Mouse (Mus musculus) c-Kit-negative CD71-positive TER-119-positive erythroid progenitor cells, embryonic 14.5 days (primary cell): ENCODE results near the gene Apex2.

Experiments used
- DNase-seq: peaks from one replicate; pipeline ENCODE4 v3.0.0-alpha.2; 2013; ENCODE audit warnings: low read depth, low spot score

The Apex2 gene

DNA sequence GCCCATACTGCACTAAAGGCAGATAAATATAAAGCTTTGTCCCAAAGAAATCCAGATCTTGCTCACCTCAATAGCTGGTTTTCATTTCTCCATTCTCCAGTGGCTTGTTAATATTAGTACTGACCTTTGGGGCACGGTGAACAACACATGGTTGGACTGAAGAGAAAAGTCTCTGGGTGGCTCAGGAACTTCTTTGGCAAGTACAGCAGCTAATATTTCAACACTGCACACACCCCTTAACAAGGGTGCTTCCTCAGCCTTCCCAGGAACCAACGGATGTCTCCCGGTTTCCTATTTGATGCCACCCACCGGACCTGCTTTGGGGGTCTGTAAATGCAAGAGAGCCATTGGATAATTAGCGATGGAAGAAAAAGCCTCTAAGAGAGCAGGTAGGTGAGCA, at the start of gene Apex2:
Gene Apex2 (minus strand): TSS at position 173 of the 400 bp plus-strand sequence.
- DNase-seq: no peak

DNA sequence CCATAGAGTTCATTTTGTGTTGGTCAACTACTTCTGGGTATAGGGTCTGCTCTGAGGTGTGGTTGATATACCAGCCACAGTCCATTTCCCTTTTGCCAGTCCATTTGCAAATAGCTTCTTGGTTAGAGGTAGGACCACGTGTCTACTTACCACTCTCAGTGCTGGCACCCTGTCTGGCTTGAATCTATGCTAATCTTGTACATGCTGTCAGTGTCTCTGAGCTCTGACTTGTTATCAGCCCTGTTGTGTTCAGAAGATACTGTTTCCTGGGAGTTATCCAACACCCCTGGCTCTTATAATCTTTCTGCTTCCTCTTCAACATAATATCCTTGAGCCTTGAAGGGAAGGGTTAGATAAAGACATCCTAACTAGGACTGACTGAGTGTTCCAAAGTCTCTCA, 46.8 kb upstream of the Apex2 start:
- no peak for DNase-seq

DNA sequence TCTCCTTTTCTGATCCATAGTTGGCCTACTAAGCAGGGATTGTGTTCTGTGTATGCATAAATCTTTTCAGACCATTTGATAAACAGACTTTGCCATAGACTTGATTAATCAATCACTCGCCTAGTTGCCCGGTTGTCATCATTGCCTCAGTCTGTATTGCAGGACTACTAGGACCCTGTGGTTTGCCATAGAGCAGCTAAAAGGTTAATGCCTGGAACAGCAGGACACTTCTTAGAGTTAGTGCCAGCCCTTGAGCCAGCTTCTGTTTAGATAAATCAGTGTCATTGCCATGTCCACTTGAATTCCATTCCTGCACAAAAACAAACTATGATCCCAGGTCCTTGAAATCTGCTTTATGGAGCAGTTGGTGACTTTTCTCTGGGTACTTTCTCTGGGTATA, 9.2 kb upstream of the Apex2 start:
- DNase-seq: no peak

DNA sequence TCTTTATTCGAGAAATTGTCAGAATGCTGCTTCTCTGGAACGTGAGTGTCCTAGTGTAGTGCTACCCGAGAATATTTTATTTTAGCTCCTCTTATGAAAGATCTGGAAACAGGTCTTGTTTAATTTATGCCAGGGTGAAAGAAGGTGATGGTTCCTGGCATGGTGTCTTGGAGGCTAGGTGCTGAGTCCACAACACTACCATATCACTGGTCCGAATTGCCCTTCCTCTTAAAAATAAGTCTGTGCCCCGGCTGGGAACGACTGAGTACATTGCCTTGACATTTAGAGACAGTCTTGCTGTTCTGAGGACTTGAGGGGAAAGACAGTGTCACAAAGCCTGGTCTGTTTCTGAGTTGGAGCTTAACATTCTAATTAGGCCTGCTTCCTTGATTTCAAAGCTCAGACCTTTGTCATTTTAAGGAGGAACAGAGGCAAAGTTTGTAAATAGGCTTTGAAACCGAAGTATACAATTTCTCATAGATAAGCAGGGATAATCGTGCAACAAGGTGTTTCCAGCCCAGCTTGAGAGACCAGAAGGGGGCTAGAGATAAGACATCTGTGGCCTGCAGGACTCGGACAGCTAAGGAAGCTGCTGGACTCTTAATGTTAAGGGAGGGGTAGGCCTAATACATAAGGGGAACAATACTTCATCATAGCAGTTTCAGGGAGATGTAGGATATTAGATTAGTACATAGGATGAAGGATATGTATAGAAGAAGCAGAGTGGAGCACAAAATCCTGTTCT, 5.5 kb upstream of the Apex2 start:
- no peak for DNase-seq

DNA sequence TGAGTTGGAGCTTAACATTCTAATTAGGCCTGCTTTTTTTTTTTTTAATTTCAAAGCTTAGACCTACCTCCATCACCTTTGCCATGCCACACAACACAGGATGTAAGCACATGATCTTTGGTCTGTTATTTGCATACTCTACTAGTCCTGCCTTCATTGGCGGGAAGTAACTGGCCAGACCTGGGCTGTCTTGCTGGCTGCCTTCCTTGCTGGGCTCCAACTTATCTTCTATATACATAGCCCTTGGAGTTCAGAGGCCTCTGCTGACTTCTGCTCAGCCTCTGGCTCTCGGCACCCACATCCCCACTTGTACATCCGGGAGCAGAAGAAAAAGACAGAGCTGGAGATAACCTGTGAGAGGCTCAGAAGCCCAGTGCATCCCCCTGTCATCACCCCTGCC, 4.5 kb upstream of the Apex2 start:
- no peak for DNase-seq

DNA sequence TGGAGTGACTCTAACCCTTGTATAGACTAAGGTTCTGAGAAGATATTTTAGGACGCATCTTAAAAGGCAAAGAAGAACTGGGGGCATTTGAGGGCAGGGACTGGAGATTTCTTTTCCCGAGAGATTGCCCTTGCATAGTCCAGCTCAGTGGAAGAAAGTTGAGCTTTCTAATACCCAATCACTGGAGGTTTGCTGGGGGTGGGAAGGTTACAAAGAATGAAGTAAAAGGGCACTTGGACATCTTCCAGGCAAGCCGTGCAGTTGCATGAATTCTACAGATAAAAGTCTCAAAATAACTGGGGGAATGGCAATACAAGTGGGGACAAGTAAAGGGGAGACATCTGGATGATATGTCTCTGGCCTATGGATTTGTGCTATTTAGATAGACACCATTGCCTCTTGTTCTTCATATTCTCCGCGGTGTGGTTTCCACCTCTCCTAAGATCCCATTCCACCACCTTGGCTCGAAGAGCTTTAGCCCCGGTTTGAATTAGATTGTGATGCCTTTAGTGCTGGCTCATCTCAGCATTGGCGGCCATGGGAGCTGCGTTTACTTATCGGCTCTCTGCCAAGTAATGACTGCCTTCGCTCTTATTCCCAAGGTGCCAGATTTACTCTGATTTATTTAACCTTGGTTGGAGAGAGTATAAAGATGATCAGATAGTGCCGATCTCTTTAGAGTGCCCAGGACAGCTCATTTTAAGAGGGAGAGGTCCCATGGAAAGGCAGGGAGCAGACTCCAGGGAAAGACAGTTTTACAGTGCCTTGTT, 3.8 kb upstream of the Apex2 start:
- DNase-seq: no peak

DNA sequence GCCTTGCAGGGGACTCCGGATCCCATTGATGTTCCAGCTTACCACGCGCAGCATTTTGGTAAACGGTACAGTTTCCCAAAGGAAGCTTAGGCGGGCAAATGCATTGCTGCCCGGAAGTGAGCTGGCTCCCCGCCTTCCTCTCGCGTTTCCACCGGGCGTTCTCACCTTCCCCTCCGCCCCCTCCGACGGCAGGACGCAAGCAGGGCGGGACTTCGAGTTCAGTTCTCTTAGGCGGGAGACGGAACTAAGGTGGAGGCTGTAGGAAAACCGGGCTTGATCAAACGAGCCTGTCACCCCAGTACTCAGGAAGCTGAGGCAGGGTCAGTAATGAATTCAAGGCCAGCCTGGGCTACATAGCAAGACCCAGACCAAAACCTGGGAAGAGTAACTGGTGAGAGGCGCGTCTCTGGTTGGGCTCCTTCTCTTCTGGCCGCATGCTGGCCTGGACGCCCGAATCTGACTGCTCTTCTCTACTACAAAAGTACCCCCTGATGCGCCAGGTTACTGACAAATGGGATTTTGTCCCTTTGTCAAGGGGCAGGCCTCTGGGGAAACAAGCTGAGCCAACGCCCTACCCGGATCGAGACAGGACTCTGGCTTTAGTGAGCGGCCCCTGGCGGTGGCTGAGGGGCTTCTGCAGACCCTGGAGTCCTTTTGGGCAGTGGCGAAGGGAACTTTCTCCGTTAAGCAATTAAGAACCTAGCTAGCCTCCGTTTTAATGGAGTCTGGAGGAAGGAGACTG, 1.5 kb downstream of the Apex2 start, which contains the start of gene Pfkfb1:
Gene Pfkfb1 (plus strand): TSS at position 207 of the 742 bp plus-strand sequence.
- peak; percentile 58 for DNase-seq

DNA sequence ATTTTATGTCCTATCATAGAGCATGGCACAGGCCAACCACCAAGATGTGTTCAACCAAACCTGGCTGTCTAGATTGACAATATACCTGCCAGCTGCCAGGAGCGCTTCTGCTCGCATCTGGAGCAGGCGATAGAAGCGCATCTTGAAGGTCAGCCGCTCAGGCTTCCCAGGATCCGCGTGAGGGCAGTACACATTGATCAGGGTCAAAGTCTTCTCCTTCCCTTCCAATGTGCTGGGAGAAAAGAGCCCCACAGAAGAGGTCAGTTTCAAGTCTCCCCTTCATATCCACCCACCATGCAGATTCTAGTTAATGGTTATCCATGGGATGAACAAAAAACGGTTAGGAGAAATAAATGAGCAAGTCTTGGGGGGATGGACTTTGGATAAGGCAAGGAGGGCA, 4.6 kb downstream of the Apex2 start:
- no peak for DNase-seq

DNA sequence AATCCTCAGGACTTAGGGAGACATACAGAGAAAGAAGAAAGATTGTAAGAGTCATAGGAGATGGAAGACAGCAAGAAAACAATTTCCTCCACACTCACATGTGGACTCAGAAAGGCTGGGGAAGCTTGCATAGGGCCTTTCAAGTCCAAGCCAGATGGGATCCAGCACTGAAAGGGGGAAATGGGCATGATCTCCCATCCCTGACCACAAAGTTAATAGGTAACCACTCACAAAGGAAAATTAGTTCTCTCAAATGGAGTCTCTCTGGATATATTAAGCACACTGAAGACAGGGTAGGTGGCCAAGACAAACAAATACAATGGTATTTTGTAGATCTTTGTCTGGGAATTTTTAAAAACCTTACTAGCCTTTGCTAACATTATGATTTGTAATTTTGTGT, 7.7 kb downstream of the Apex2 start:
- no peak for DNase-seq

DNA sequence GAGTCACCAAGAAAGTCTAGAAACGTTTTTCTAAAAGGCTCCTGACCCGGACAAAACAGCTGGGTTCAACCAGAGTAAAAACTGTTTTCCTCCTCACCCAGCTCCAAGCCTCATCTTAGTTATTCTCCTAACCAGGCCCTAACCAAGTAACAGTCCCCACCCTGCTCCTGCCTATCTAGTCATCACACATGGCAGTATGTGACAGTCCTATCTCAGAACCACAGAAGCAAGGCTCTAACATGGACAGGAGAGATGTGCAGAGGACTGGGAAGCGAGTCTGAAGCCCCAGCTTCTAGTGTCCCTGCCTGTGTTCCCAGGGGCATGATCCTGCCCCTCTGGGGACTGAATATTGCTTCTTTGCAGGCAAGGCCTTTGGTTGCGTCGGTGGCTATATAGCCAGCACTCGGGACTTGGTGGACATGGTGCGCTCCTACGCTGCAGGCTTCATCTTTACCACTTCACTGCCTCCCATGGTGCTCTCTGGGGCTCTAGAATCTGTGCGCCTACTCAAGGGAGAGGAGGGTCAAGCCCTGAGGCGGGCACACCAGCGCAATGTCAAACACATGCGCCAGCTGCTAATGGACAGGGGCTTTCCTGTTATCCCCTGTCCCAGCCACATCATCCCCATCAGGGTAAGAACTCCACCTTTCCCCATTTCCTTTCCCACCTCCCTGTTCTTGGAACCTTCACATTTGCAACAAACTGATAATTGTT, 24.9 kb downstream of the Apex2 start:
- DNase-seq: peak; percentile 74

DNA sequence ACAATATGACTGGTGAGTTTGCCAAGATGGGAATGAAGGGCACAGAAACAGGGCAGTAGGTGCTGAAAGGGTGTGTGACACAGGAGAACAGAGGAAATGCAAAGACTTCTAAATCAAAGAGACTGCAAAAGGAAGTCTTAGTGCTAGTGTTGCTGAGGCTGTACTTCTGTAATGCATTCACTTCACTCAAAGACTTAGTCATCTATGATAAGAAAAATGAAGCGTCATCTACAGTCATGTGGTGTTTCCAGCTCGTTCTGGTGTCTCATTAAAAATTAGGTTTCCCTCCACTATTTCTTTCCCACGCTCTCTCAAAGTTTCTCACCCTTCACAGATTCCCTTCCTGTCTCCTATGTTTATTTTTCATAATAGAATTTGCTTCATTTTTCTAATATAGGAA, 35.6 kb downstream of the Apex2 start:
- DNase-seq: no peak

DNA sequence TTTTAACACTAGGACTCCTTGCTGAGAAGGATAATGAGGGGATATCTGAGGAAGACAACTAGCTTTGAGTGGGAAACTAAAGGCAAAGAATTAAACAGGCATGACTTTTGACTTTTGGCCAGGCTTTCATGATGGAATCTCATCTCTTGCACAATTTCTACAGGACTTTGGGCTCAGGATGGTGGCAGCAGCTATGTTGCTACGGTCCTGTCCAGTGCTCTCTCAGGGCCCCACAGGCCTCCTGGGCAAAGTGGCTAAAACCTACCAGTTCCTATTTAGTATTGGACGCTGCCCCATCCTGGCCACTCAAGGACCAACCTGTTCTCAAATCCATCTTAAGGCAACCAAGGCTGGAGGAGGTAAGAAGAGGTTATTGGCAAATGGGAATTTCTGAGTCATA, 37.7 kb downstream of the Apex2 start:
- no peak for DNase-seq

DNA sequence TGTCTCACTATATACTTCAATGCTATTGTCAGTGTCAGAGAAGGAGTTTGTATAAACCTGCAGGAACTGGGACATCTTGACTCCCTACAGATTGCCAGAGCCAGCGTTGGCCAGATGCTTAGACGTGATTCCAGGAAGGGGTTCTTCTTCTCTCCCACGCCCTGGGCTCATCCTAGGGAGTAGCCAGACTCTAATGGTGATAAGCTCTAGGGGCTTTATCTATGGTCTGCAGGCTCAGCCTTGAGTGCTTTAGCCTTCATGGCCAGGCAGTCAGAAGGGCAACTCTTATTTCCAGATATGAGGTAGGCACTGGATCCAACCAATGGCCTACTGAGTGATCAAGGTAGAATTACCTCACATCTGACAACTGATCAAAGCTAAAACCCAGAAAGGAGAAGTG, 40.0 kb downstream of the Apex2 start:
- peak; percentile 84 for DNase-seq

DNA sequence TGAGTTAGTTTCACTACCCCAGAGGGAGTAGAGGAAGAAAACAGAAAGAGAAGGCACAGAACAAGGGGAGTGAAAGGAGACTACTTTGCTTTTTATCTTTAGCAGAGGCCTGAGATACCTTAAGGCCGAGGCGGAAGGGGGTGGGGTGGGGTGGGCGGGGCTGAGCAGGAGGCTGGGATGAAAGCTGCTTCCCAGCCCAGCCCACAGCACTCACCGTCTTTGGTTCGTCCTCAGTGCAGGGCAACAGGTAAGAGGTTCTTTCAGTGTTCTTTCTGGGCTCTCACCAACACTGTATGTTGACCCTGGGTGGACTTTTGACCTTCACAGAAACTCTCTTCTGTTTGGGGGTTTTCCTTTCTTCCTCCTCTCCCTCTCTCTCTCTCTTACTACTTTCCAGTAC, 42.4 kb downstream of the Apex2 start, which contains the start of gene Alas2:
Gene Alas2 (plus strand): TSS at position 137 of the 400 bp plus-strand sequence.
- DNase-seq: no peak

DNA sequence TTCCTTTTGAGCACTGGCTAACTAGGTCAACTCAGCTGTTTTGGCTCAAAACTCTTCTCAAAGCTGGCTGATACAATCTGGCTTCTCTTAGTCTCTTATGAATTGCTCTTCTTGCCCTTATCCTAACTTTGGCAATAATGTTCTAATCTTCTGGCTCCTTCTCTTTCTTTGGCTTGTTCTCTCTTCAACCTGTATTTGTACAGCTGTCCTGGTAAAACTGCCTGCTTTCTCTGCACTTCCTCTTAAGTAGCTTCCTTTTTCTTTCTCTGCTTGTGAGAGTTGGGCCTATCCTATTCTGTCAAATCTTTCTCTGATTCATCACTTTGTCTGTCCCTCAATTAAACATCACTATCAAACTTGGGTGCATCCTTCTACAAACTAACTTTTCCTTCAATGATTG, 48.0 kb downstream of the Apex2 start:
- no peak for DNase-seq

DNA sequence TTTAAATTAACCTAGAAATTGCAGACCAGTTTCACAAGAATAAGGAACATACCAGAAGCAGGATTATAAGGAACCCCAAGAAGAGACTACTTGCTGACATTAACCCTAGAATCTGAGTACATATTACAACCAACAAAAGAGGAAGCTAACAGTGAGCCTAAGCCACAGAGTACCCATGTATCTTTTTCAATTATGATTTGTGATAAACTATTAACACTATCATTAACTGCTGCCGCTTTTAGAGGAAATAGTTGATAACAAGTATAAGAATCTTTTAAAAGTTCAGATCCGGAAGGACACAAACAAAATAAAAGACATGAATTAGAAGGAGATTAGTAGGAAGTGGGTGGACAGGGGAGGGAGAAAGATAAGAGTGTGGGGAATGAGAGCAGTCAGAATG, 49.6 kb downstream of the Apex2 start:
- no peak for DNase-seq

DNA sequence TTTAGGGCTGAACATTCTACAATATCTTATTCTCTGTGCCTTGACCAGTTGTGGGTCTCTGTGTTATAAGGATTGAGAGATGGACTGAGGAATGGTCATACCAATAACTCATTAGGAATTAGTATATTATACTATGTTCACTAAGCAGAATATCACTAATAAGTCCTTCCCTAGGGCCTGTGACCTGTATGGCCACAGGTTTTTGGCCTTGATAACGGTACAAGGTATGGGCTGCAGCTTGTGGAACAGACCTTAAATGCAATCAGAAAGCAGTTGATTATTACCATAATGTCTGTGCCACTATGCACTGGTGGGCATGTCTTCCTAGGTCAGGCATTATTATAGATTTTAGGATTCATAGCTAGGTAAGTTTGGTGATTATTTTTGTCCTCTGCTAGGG, 73.2 kb downstream of the Apex2 start:
- no peak for DNase-seq

DNA sequence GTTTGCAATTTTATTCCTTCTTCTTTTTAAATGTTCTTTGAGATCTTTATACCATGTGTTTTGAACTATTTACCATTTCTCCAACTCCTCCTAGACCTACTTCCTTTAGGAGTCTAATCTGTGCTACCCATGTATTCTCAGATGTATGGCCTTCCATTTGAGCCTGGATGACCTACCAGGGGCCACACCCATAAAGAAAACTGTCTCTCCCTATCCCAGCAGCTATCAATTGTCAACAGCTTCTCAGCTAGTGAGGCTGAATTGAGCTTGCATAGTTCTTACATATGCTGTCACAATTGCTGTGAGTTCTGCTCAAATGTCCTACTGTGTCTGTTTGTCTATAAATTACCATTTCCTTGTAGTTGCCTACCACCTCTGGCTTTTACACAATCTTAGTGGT, 73.7 kb downstream of the Apex2 start:
- DNase-seq: peak; percentile 60

DNA sequence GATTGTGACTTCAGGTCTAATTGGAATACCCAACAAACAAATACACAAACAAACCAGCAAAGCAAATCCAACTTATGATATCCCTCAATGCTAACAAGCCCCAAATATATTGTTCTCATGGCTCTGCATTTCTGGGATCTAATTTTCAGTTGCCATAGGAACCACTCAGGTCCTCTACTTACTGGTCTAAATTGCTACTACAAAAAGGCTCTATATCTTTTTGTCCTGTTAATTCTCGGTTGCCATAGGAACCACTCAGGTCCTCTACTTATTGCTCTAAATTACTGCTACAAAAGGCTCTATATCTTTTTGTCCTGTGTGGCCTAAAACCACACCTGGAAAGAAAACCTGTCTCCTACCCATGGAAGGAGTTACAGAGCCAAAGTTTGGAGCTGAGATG, 75.5 kb downstream of the Apex2 start:
- DNase-seq: no peak

DNA sequence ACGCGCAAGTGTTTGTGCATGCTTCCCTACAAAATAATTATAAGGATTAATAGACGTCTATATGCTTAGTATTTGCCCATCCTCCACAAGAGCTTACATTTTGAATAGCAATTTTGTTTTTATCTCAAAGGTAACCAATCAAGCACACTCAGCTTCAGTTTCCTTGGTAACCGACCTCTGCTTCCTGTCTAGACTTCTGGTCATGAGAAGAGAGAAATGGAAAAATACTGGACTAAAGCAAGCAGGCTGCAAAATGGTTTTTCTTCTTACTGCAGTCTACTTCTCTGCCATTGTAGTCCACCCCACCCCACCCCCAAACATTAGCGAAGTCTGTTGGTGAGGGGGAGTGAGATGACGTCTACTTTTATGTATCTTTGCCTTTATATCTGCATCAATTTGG, 78.4 kb downstream of the Apex2 start:
- no peak for DNase-seq

DNA sequence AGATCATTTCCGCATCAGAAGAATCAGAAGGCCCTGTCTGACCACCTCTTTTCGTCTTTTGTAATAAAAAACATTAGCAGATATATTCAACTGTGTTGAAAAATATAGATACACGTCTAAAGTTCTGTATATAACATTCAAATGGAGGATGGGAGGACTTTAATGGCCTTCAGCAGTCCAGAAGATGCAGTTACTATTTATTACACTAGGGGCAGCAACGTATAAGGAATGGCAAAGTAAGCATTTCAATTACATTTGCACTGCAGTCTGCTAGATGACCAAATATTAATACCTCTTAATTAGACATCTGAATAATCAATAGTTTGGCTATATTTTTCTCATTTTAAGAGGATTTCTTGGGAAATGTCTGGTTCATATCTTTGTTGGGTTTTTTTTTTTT, 79.0 kb downstream of the Apex2 start:
- DNase-seq: peak; percentile 67

DNA sequence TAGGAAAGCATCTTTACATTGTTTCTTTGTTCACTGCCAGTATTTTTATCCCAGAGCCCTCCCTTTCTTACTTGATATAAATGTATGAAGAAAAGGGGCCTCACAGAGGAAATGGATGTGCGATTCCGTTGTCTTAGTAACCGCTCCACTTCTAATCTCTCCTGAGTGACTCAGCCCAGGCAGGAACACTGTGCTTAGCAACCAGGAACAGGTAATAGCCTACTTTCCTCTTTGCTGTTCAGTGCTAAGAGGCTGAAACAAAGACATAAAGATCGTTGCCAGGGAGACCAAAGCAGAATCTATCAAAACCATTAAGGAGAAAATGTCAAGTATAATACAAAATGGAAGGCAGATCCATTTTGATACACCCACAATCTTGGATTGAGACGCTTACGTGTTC, 81.0 kb downstream of the Apex2 start:
- DNase-seq: no peak
